ENCODE assay signal across 15 mouse cellular contexts in genomic region chr15:12017700-12018427, GRCm38 (mm10). TPM values are rescaled to one million over a fixed set of nuclear protein-coding genes. Genes with fewer than 3 reads are reported as not detected.
DNase-seq lines count a peak whose midpoint lies in the region; ATAC-seq lines count a peak whose summit lies in the region.
"Had no signal": no experiment of that assay in that cellular context is flagged by ENCODE, and none has a peak within 500 bp of the region (broad histone marks: within the 10 kb centered on the region; RNA-seq: fewer than 3 reads in every experiment).

No protein-coding gene starts in this region.

- 0 out of 2 replicates have a peak overlapping the region, but pooled peaks have one; percentile 9 for H3K4me2 ChIP-seq in hindbrain, embryonic 14.5 days (replicated peaks)
- no peak overlapping the region for H3K4me2 ChIP-seq in hindbrain, embryonic 11.5 days (replicated peaks; ENCODE audit: low read depth, low read length)
- H3K4me2 ChIP-seq in midbrain, embryonic 16.5 days (ENCODE audit: low read length), result no peak overlapping the region
- no peak overlapping the region for H3K4me2 ChIP-seq in midbrain, embryonic 14.5 days (ENCODE audit: low read length)
- H3K4me2 ChIP-seq in limb, embryonic 12.5 days, result peak overlapping the region; percentile 47
- H3K4me2 ChIP-seq: embryonic facial prominence, embryonic 13.5 days; heart, embryonic 15.5 days had no signal

- H3K27ac ChIP-seq in hindbrain, embryonic 14.5 days, result no peak overlapping the region
- H3K27ac ChIP-seq in hindbrain, embryonic 11.5 days (ENCODE audit: low read depth, low read length), result no peak overlapping the region
- H3K27ac ChIP-seq in midbrain, embryonic 16.5 days (ENCODE audit: low read length), result no peak overlapping the region
- H3K27ac ChIP-seq in midbrain, embryonic 14.5 days (replicated peaks; ENCODE audit: low read depth, low read length), result no peak overlapping the region
- H3K27ac ChIP-seq in limb, embryonic 12.5 days, result peak overlapping the region; percentile 36
- H3K27ac ChIP-seq: embryonic facial prominence, embryonic 13.5 days; heart, embryonic 15.5 days had no signal

- no peaks in the 10 kb centered on the region for H3K36me3 ChIP-seq in hindbrain, embryonic 14.5 days (replicated peaks; ENCODE audit: control insufficient read depth, insufficient read depth)
- no peaks in the 10 kb centered on the region for H3K36me3 ChIP-seq in hindbrain, embryonic 11.5 days (ENCODE audit: control insufficient read depth, insufficient read depth, low read length)
- H3K36me3 ChIP-seq in midbrain, embryonic 16.5 days (ENCODE audit: control insufficient read depth, insufficient read depth, low read length), result no peaks in the 10 kb centered on the region
- H3K36me3 ChIP-seq in midbrain, embryonic 14.5 days (ENCODE audit: control insufficient read depth, insufficient read depth, low read length), result no peaks in the 10 kb centered on the region
- no peaks in the 10 kb centered on the region for H3K36me3 ChIP-seq in limb, embryonic 12.5 days
- H3K36me3 ChIP-seq: embryonic facial prominence, embryonic 13.5 days; heart, embryonic 15.5 days had no signal

- H3K4me1 ChIP-seq in hindbrain, embryonic 14.5 days (replicated peaks; ENCODE audit: control insufficient read depth, insufficient read depth, low read length), result no peaks in the 10 kb centered on the region
- no peaks in the 10 kb centered on the region for H3K4me1 ChIP-seq in hindbrain, embryonic 11.5 days (replicated peaks; ENCODE audit: control insufficient read depth, insufficient read depth, low read length)
- no peaks in the 10 kb centered on the region for H3K4me1 ChIP-seq in midbrain, embryonic 16.5 days (ENCODE audit: control insufficient read depth, insufficient read depth, low read length)
- H3K4me1 ChIP-seq in midbrain, embryonic 14.5 days (ENCODE audit: control insufficient read depth, insufficient read depth, low read length), result no peaks in the 10 kb centered on the region
- H3K4me1 ChIP-seq in limb, embryonic 12.5 days (replicated peaks), result peaks cover 22% of the 10 kb centered on the region
- H3K4me1 ChIP-seq: embryonic facial prominence, embryonic 13.5 days; heart, embryonic 15.5 days had no signal

- DNase-seq in hindbrain, embryonic 14.5 days (ENCODE audit: low spot score), result no peak
- DNase-seq in hindbrain, embryonic 11.5 days (ENCODE audit: low spot score), result no peak
- DNase-seq in midbrain, embryonic 14.5 days, result no peak
- DNase-seq in embryo, embryonic 10 days (ENCODE audit: low spot score), result no peak
- no peak for DNase-seq in lung, postnatal 14 days
- DNase-seq: cerebellum, adult 8-10 months; kidney, adult 9 months; lung, adult 18-20 months; lung, postnatal 36 days; spleen, adult 18-20 months; thymus, adult 2 months had no signal

- ATAC-seq in hindbrain, embryonic 14.5 days (ENCODE audit: low FRiP score), result peak; percentile 24; the same call in 1 of the 2 replicates
- ATAC-seq in hindbrain, embryonic 11.5 days (ENCODE audit: low FRiP score), result no peak
- peak; percentile 61 for ATAC-seq in midbrain, embryonic 16.5 days
- ATAC-seq in midbrain, embryonic 14.5 days (ENCODE audit: low FRiP score, low TSS enrichment), result no peak
- peak; percentile 92 for ATAC-seq in limb, embryonic 12.5 days (ENCODE audit: insufficient number of reproducible peaks, insufficient read depth, low FRiP score, low TSS enrichment, low read depth)

- H3K9ac ChIP-seq in hindbrain, embryonic 14.5 days, result no peak overlapping the region
- H3K9ac ChIP-seq in hindbrain, embryonic 11.5 days (ENCODE audit: low read depth, low read length), result no peak overlapping the region
- H3K9ac ChIP-seq in midbrain, embryonic 16.5 days (ENCODE audit: low read depth, low read length), result 0 out of 2 replicates have a peak overlapping the region, but pooled peaks have one; percentile 18
- no peak overlapping the region for H3K9ac ChIP-seq in midbrain, embryonic 14.5 days (replicated peaks; ENCODE audit: low read length)
- no peak overlapping the region for H3K9ac ChIP-seq in limb, embryonic 12.5 days (replicated peaks)
- H3K9ac ChIP-seq: embryonic facial prominence, embryonic 13.5 days; heart, embryonic 15.5 days had no signal

- H3K27me3 ChIP-seq in hindbrain, embryonic 14.5 days (ENCODE audit: control insufficient read depth, insufficient read depth, low read length), result no peaks in the 10 kb centered on the region
- H3K27me3 ChIP-seq in hindbrain, embryonic 11.5 days (ENCODE audit: control insufficient read depth, insufficient read depth, low read length), result no peaks in the 10 kb centered on the region
- no peaks in the 10 kb centered on the region for H3K27me3 ChIP-seq in midbrain, embryonic 16.5 days (ENCODE audit: control insufficient read depth, insufficient read depth, low read depth, low read length)
- H3K27me3 ChIP-seq in midbrain, embryonic 14.5 days (ENCODE audit: control insufficient read depth, insufficient read depth, low read length), result no peaks in the 10 kb centered on the region
- no peaks in the 10 kb centered on the region for H3K27me3 ChIP-seq in limb, embryonic 12.5 days
- H3K27me3 ChIP-seq: embryonic facial prominence, embryonic 13.5 days; heart, embryonic 15.5 days had no signal

- H3K4me3 ChIP-seq in hindbrain, embryonic 14.5 days (replicated peaks; ENCODE audit: low read length), result no peak overlapping the region
- H3K4me3 ChIP-seq in hindbrain, embryonic 11.5 days (ENCODE audit: low read depth, low read length), result no peak overlapping the region
- no peak overlapping the region for H3K4me3 ChIP-seq in midbrain, embryonic 16.5 days (ENCODE audit: low read depth, low read length)
- no peak overlapping the region for H3K4me3 ChIP-seq in midbrain, embryonic 14.5 days (replicated peaks; ENCODE audit: low read depth, low read length)
- H3K4me3 ChIP-seq in limb, embryonic 12.5 days (replicated peaks), result 0 out of 2 replicates have a peak overlapping the region, but pooled peaks have one; percentile 9
- H3K4me3 ChIP-seq: embryonic facial prominence, embryonic 13.5 days; heart, embryonic 15.5 days had no signal

- 46% methylated on average over 12 of the region's 13 CpGs for WGBS in hindbrain, embryonic 14.5 days
- WGBS in hindbrain, embryonic 11.5 days, result 53% methylated on average over 11 of the region's 13 CpGs
- 55% methylated on average over 12 of the region's 13 CpGs for WGBS in midbrain, embryonic 16.5 days
- WGBS in midbrain, embryonic 14.5 days, result 50% methylated on average over 13 of the region's 13 CpGs
- WGBS in limb, embryonic 12.5 days, result 30% methylated on average over 13 of the region's 13 CpGs

- no peaks in the 10 kb centered on the region for H3K9me3 ChIP-seq in hindbrain, embryonic 14.5 days (ENCODE audit: control insufficient read depth, low read length)
- H3K9me3 ChIP-seq in hindbrain, embryonic 11.5 days (ENCODE audit: control insufficient read depth, low read length), result no peaks in the 10 kb centered on the region
- H3K9me3 ChIP-seq in midbrain, embryonic 16.5 days (replicated peaks; ENCODE audit: control insufficient read depth, low read length, poor library complexity, severe bottlenecking), result no peaks in the 10 kb centered on the region
- H3K9me3 ChIP-seq in midbrain, embryonic 14.5 days (ENCODE audit: control insufficient read depth, low read length), result no peaks in the 10 kb centered on the region
- no peaks in the 10 kb centered on the region for H3K9me3 ChIP-seq in limb, embryonic 12.5 days
- H3K9me3 ChIP-seq: embryonic facial prominence, embryonic 13.5 days; heart, embryonic 15.5 days had no signal

RNA-seq across cellular contexts. Expression of gene Sub1, which starts 21.1 kb away (rescaled TPM):
- 534 and 562 TPM in 2 replicates for polyA plus RNA-seq in hindbrain, embryonic 14.5 days (2014; fragmentation: Nextera tagmentation; extraction: Ambion mirVana)
- polyA plus RNA-seq in hindbrain, embryonic 11.5 days (2014; fragmentation: Nextera tagmentation; extraction: Ambion mirVana), result 722 and 727 TPM in 2 replicates
- polyA plus RNA-seq in midbrain, embryonic 16.5 days (2015; fragmentation: Nextera tagmentation; extraction: Ambion mirVana), result 563 and 582 TPM in 2 replicates
- 527 and 572 TPM in 2 replicates for polyA plus RNA-seq in midbrain, embryonic 14.5 days (2014; fragmentation: Nextera tagmentation; extraction: Ambion mirVana)
- 982 and 1,024 TPM in 2 replicates for polyA plus RNA-seq in limb, embryonic 12.5 days (2016; fragmentation: Nextera tagmentation; extraction: Ambion mirVana)

Comparison
In these comparisons a context has a peak if more than half of its experiments do, and no peak if none do; other contexts are left out.
1. ATAC-seq: peak in hindbrain, embryonic 14.5 days (single experiment), midbrain, embryonic 16.5 days (single experiment) and limb, embryonic 12.5 days (single experiment); none in hindbrain, embryonic 11.5 days (single experiment) and midbrain, embryonic 14.5 days (single experiment).
2. H3K4me2 ChIP-seq: peak in hindbrain, embryonic 14.5 days (single experiment) and limb, embryonic 12.5 days (single experiment); none in hindbrain, embryonic 11.5 days (single experiment), midbrain, embryonic 16.5 days (single experiment) and midbrain, embryonic 14.5 days (single experiment).